Mouse (Mus musculus) embryonic facial prominence, embryonic 15.5 days (tissue): Measurements from ENCODE around the gene 4933412E24Rik. TPM values are rescaled to one million over a fixed set of nuclear protein-coding genes. Genes with fewer than 3 reads are reported as not detected.
A peak's percentile ranks its signal among the peaks of the same experiment; 100 is the strongest.

Experiments used
- ATAC-seq: fragments of 200-750 bp; cut with Nextera tagmentation; 2 replicates; pipeline ENCODE4 v1.8.0; 2017; ENCODE audit warnings: low read depth, moderate TSS enrichment; ENCODE audit not compliant: insufficient number of reproducible peaks, low FRiP score, low TSS enrichment
- H3K27ac ChIP-seq: fragments of 300-500 bp; sonication (generic); replicated peaks from 2 replicates; pipeline ENCODE4 v1.5.1; 2015; ENCODE audit warnings: mild to moderate bottlenecking, inconsistent platforms
- H3K27me3 ChIP-seq: fragments of 300-500 bp; sonication (generic); 2 replicates; pipeline ENCODE4 v1.6.1; 2015; ENCODE audit warnings: inconsistent platforms
- H3K36me3 ChIP-seq: fragments of 300-500 bp; sonication (generic); 2 replicates; pipeline ENCODE4 v1.6.1; 2015; ENCODE audit warnings: mild to moderate bottlenecking, inconsistent platforms
- H3K4me1 ChIP-seq: fragments of 300-500 bp; sonication (generic); 2 replicates; pipeline ENCODE4 v1.6.1; 2015; ENCODE audit warnings: inconsistent platforms
- H3K4me2 ChIP-seq: fragments of 300-500 bp; sonication (generic); replicated peaks from 2 replicates; pipeline ENCODE4 v1.6.1; 2015; ENCODE audit warnings: mild to moderate bottlenecking, inconsistent platforms
- H3K4me3 ChIP-seq: fragments of 300-500 bp; sonication (generic); replicated peaks from 2 replicates; pipeline ENCODE4 v1.5.1; 2015; ENCODE audit warnings: mild to moderate bottlenecking, inconsistent platforms
- H3K9ac ChIP-seq: fragments of 300-500 bp; sonication (generic); 2 replicates; pipeline ENCODE4 v1.6.1; 2015; ENCODE audit warnings: inconsistent platforms
- H3K9me3 ChIP-seq: fragments of 300-500 bp; sonication (generic); replicated peaks from 2 replicates; pipeline ENCODE4 v1.6.1; 2016; ENCODE audit warnings: inconsistent platforms
- WGBS: fragments of 180-500 bp; shearing (Covaris S2); methylation state at CpG from one replicate; pipeline ENCODE4 v1.1.7; 2015; 5-methylcytosine and 5-hydroxymethylcytosine counted together
- polyA plus RNA-seq: library from polyadenylated mRNA; unstranded; fragments of >200 nt; fragmentation: Nextera tagmentation; extraction: Ambion mirVana; gene quantifications from 2 replicates; pipeline ENCODE4 v1.2.1, GENCODE M21; 2015

4933412E24Rik gene
- polyA plus RNA-seq = not detected in 2 replicates

GRCm38 (mm10) chr15:60016513-60016912 is at the start of gene 4933412E24Rik:
Gene 4933412E24Rik, minus strand, starts transcription at chr15:60016613.
- ATAC-seq = no peak
- no peak within 1 kb of the TSS for H3K4me2 ChIP-seq
- WGBS = 93% methylated on average over 7 of the region's 7 CpGs

GRCm38 (mm10) chr15:60030728-60031127 is 14.3 kb upstream of the 4933412E24Rik start:
- Histone ChIP-seq H3K27ac (no peak overlapping the region), H3K9me3 (no peaks in the 10 kb centered on the region), H3K9ac (no peak overlapping the region), H3K4me2 (no peak overlapping the region), H3K27me3 (no peaks in the 10 kb centered on the region), H3K4me3 (no peak overlapping the region), H3K36me3 (no peaks in the 10 kb centered on the region), H3K4me1 (no peaks in the 10 kb centered on the region)
- ATAC-seq = no peak
- whole genome bisulfite sequencing = 42% methylated on average over 3 of the region's 3 CpGs

More at GRCm38 (mm10) chr15:60016513-60016912, at the start of gene 4933412E24Rik:
- Histone ChIP-seq H3K27ac (no peak within 1 kb of the TSS), H3K4me1 (no peaks in the 10 kb centered on the region), H3K36me3 (no peaks in the 10 kb centered on the region), H3K27me3 (no peaks in the 10 kb centered on the region), H3K9me3 (no peaks in the 10 kb centered on the region), H3K4me3 (no peak within 1 kb of the TSS), H3K9ac (no peak within 1 kb of the TSS)

GRCm38 (mm10) chr15:60021256-60021655 is 4.8 kb upstream of the 4933412E24Rik start:
- no peak overlapping the region for H3K4me3 ChIP-seq
- H3K36me3 ChIP-seq = no peaks in the 10 kb centered on the region
- H3K9me3 ChIP-seq = no peaks in the 10 kb centered on the region
- H3K27me3 ChIP-seq = no peaks in the 10 kb centered on the region
- no peaks in the 10 kb centered on the region for H3K4me1 ChIP-seq
- H3K4me2 ChIP-seq = no peak overlapping the region
- WGBS = 53% methylated on average over 3 of the region's 3 CpGs
- H3K27ac ChIP-seq = no peak overlapping the region
- no peak for ATAC-seq
- no peak overlapping the region for H3K9ac ChIP-seq

- 87% methylated on average over 4 of the region's 4 CpGs for WGBS
- no peak overlapping the region for H3K4me2 ChIP-seq
These were observed 6.2 kb downstream of the 4933412E24Rik start for GRCm38 (mm10) chr15:60010199-60010598.

GRCm38 (mm10) chr15:60009610-60010009 is 6.8 kb downstream of the 4933412E24Rik start:
- ATAC-seq = no peak
- Histone ChIP-seq H3K4me2 (no peak overlapping the region), H3K4me3 (no peak overlapping the region), H3K4me1 (no peaks in the 10 kb centered on the region), H3K9me3 (no peaks in the 10 kb centered on the region), H3K27me3 (no peaks in the 10 kb centered on the region), H3K27ac (no peak overlapping the region), H3K36me3 (no peaks in the 10 kb centered on the region), H3K9ac (no peak overlapping the region)
- 81% methylated on average over 3 of the region's 3 CpGs for whole genome bisulfite sequencing

More at GRCm38 (mm10) chr15:60010199-60010598, 6.2 kb downstream of the 4933412E24Rik start:
- H3K9ac ChIP-seq = no peak overlapping the region
- ATAC-seq = no peak
- H3K4me1 ChIP-seq = no peaks in the 10 kb centered on the region
- H3K36me3 ChIP-seq = no peaks in the 10 kb centered on the region
- H3K27me3 ChIP-seq = no peaks in the 10 kb centered on the region
- no peak overlapping the region for H3K27ac ChIP-seq
- no peaks in the 10 kb centered on the region for H3K9me3 ChIP-seq
- no peak overlapping the region for H3K4me3 ChIP-seq

- no peak for ATAC-seq
- Histone ChIP-seq H3K9me3 (no peaks in the 10 kb centered on the region), H3K27ac (no peak overlapping the region), H3K36me3 (no peaks in the 10 kb centered on the region), H3K4me2 (no peak overlapping the region), H3K9ac (no peak overlapping the region), H3K4me1 (no peaks in the 10 kb centered on the region; the same call in 1 of the 2 replicates), H3K27me3 (no peaks in the 10 kb centered on the region), H3K4me3 (no peak overlapping the region)
- 25% methylated on average over 4 of the region's 4 CpGs for WGBS
These were observed 32.6 kb downstream of the 4933412E24Rik start for GRCm38 (mm10) chr15:59983777-59984176.

- 18% methylated on average over 3 of the region's 3 CpGs for WGBS
- peak; percentile 7; the same call in 1 of the 2 replicates for ATAC-seq
- H3K27ac ChIP-seq = no peak overlapping the region
These were observed 41.1 kb downstream of the 4933412E24Rik start for GRCm38 (mm10) chr15:59975310-59975709.

GRCm38 (mm10) chr15:59974584-59974983 is 41.8 kb downstream of the 4933412E24Rik start:
- H3K9ac ChIP-seq = no peak overlapping the region
- H3K4me1 ChIP-seq = 0 out of 2 replicates have a peak, but pooled peaks cover 4% of the 10 kb centered on the region
- H3K9me3 ChIP-seq = no peaks in the 10 kb centered on the region
- peak overlapping the region; percentile 55 for H3K27ac ChIP-seq
- no peaks in the 10 kb centered on the region for H3K36me3 ChIP-seq
- no peaks in the 10 kb centered on the region for H3K27me3 ChIP-seq
- ATAC-seq = no peak
- 29% methylated on average over 5 of the region's 5 CpGs for WGBS
- H3K4me3 ChIP-seq = no peak overlapping the region
- no peak overlapping the region for H3K4me2 ChIP-seq

More at GRCm38 (mm10) chr15:59975310-59975709, 41.1 kb downstream of the 4933412E24Rik start:
- no peak overlapping the region for H3K4me3 ChIP-seq
- H3K4me2 ChIP-seq = no peak overlapping the region
- H3K9me3 ChIP-seq = no peaks in the 10 kb centered on the region
- H3K36me3 ChIP-seq = no peaks in the 10 kb centered on the region
- no peak overlapping the region for H3K9ac ChIP-seq
- 0 out of 2 replicates have a peak, but pooled peaks cover 4% of the 10 kb centered on the region for H3K4me1 ChIP-seq
- H3K27me3 ChIP-seq = no peaks in the 10 kb centered on the region

GRCm38 (mm10) chr15:59973651-59974519 is 42.5 kb downstream of the 4933412E24Rik start:
- 50% methylated on average over 7 of the region's 7 CpGs for WGBS
- ATAC-seq = no peak
- H3K36me3 ChIP-seq = no peaks in the 10 kb centered on the region
- no peak overlapping the region for H3K27ac ChIP-seq
- no peak overlapping the region for H3K4me3 ChIP-seq
- no peak overlapping the region for H3K9ac ChIP-seq
- no peaks in the 10 kb centered on the region for H3K27me3 ChIP-seq
- H3K4me2 ChIP-seq = no peak overlapping the region
- 0 out of 2 replicates have a peak, but pooled peaks cover 4% of the 10 kb centered on the region for H3K4me1 ChIP-seq
- H3K9me3 ChIP-seq = no peaks in the 10 kb centered on the region
